Mouse (Mus musculus): ENCODE measurements around the gene Inhbc. TPM values are rescaled to one million over a fixed set of nuclear protein-coding genes. Genes with fewer than 3 reads are reported as not detected.

Inhbc gene
- polyA plus RNA-seq, 1 experiment from 2014 or later = 1.4 TPM

DNA sequence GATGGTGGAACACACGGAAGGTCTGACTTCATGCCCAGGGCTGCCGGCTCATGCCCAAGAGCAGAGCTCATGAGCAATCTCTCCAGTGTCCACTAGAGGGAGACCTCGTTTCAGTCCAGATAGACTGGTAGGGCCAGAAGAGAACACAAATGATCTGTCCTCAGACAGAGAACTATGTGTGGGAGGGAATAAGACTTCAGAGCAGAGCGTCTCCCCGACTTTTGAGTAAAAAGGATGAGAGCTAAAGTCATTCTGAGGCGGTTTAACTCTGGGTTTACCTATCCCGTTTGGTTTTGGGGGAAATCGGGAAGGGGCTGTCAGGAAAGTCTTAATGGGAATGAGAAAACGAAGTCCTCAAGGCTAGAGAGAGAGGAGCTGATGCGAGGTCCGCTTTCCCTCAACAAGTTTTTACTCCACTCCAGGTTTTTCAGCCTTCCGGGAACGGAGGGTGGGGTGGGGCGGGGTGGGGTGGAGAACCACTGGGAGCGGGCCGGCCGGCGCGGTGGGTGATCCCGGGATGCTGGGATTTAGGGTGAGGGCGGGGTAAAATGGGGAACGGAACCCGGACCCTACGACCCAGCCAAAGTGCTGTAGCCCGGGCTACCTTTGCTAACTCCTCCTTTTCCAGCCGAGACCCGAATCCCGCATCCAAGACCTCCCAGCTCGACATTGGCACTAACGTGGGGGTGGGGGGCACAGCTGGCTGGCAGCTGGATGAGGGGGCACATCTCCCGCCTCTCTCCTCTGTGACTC lies 31.1 kb downstream of the Inhbc start:
- H3K9ac ChIP-seq (ENCODE audit: low read depth, low read length) = peak overlapping the region; percentile 34; the same call in 1 of the 2 replicates
- H3K9me3 ChIP-seq (ENCODE audit: control insufficient read depth, low read length) = no peaks in the 10 kb centered on the region
- peak; percentile 80 for ATAC-seq (replicated peaks; ENCODE audit: low FRiP score)
- H3K4me2 ChIP-seq = peak overlapping the region; percentile 95
- peaks cover 22% of the 10 kb centered on the region for H3K4me1 ChIP-seq (replicated peaks; ENCODE audit: control insufficient read depth, insufficient read depth, low read length)
- under 1% methylated on average over 31 of the region's 31 CpGs for WGBS
- H3K36me3 ChIP-seq (ENCODE audit: control insufficient read depth, insufficient read depth, low read length) = peaks cover under 1% of the 10 kb centered on the region; the same call in 1 of the 2 replicates
- peak; percentile 79 for DNase-seq (ENCODE audit: low spot score)
- H3K4me3 ChIP-seq (ENCODE audit: low read depth, low read length) = peak overlapping the region; percentile 55
- H3K27me3 ChIP-seq (replicated peaks; ENCODE audit: control insufficient read depth, insufficient read depth, low read length) = peaks cover 41% of the 10 kb centered on the region
- peak overlapping the region; percentile 64 for H3K27ac ChIP-seq (ENCODE audit: low read depth, low read length)

DNA sequence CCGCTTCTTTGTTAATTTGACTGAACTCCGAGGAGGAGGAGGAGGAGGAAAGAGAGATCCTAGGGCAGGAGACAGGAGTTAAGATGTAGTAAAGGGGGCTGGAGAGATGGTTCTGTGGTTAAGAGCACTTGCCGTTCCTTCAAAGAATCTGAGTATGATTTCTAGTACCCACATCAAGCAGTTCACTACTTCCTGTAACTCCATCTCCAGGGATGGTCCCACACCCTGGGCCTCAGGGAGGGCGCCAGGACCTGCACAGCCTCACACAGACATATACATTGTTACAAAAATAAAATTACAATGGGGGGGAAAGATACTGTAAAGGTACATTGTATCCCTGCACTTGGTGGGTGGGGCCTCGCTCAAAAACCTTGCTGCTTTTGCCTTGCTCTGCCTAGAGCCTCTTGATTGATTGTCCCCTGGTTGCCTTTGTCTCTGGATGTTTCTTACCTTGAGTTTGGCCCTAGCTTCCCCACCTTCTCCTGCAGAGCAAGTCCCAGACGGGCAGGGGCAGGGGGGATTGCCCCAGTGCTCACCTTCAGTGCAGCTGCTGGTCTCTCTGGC lies 32.6 kb downstream of the Inhbc start:
- H3K27me3 ChIP-seq (replicated peaks; ENCODE audit: control insufficient read depth, insufficient read depth, low read length) = peaks cover 41% of the 10 kb centered on the region
- DNase-seq (ENCODE audit: low spot score) = no peak
- H3K9me3 ChIP-seq (ENCODE audit: control insufficient read depth, low read length) = no peaks in the 10 kb centered on the region
- no peak overlapping the region for H3K9ac ChIP-seq (ENCODE audit: low read depth, low read length)
- no peak overlapping the region for H3K4me2 ChIP-seq
- WGBS = 71% methylated on average over 6 of the region's 6 CpGs
- H3K27ac ChIP-seq (ENCODE audit: low read depth, low read length) = no peak overlapping the region
- no peak for ATAC-seq (replicated peaks; ENCODE audit: low FRiP score)
- H3K4me1 ChIP-seq (replicated peaks; ENCODE audit: control insufficient read depth, insufficient read depth, low read length) = peaks cover 22% of the 10 kb centered on the region
- no peak overlapping the region for H3K4me3 ChIP-seq (ENCODE audit: low read depth, low read length)
- H3K36me3 ChIP-seq (ENCODE audit: control insufficient read depth, insufficient read depth, low read length) = peaks cover 3% of the 10 kb centered on the region; the same call in 1 of the 2 replicates

DNA sequence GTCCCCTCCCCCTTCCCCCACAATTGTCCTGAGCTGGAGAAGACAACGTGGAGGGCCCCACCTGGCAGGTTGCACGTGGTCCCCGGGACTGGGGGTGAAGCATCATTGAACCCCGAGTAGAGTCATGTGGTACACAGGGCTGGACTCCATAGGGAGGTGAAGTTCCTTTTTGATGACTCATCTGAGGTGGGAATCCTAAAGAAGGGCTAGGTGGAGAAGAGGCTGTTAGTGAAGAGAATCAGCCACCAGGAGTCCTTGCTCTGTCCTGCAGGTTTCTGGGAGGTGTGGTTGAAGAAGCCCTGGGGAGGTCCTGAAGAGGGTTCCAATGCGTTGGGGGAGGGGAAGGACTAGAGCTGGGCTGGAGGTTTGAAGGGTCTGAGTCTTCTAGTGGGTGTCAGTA lies 33.3 kb downstream of the Inhbc start:
- Histone ChIP-seq H3K4me1 (replicated peaks; ENCODE audit: control insufficient read depth, insufficient read depth, low read length) (peaks cover 18% of the 10 kb centered on the region), H3K4me3 (ENCODE audit: low read depth, low read length) (no peak overlapping the region), H3K36me3 (ENCODE audit: control insufficient read depth, insufficient read depth, low read length) (peaks cover 3% of the 10 kb centered on the region; the same call in 1 of the 2 replicates), H3K9me3 (ENCODE audit: control insufficient read depth, low read length) (no peaks in the 10 kb centered on the region), H3K27me3 (replicated peaks; ENCODE audit: control insufficient read depth, insufficient read depth, low read length) (peaks cover 37% of the 10 kb centered on the region), H3K9ac (ENCODE audit: low read depth, low read length) (no peak overlapping the region), H3K27ac (ENCODE audit: low read depth, low read length) (no peak overlapping the region), H3K4me2 (no peak overlapping the region)
- 59% methylated on average over 5 of the region's 5 CpGs for WGBS
- no peak for ATAC-seq (replicated peaks; ENCODE audit: low FRiP score)
- no peak for DNase-seq (ENCODE audit: low spot score)

DNA sequence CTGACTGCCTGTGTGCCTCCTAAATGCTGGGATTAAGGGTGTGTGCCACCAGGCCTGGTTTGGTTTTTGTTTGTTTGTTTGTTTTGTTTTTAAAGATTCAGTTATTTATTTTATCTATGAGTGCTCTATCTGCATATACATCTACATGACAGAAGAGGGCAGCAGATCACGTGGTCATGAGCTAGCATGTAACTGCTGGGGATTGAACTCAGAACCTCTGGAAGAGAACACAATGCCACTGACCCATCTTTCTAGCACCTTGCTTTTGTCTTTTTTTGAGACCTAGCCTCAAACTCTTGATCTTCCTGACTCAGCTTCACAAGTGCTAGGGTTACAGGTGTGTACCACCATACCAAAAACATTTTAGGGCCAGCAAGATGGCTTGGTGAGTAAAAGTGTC lies 35.0 kb downstream of the Inhbc start:
- H3K9ac ChIP-seq (ENCODE audit: low read depth, low read length) = no peak overlapping the region
- H3K4me1 ChIP-seq (replicated peaks; ENCODE audit: control insufficient read depth, insufficient read depth, low read length) = peaks cover 12% of the 10 kb centered on the region
- H3K36me3 ChIP-seq (ENCODE audit: control insufficient read depth, insufficient read depth, low read length) = peaks cover 3% of the 10 kb centered on the region; the same call in 1 of the 2 replicates
- no peak overlapping the region for H3K27ac ChIP-seq (ENCODE audit: low read depth, low read length)
- H3K9me3 ChIP-seq (ENCODE audit: control insufficient read depth, low read length) = no peaks in the 10 kb centered on the region
- no peak overlapping the region for H3K4me3 ChIP-seq (ENCODE audit: low read depth, low read length)
- DNase-seq (ENCODE audit: low spot score) = no peak
- H3K4me2 ChIP-seq = no peak overlapping the region
- ATAC-seq (replicated peaks; ENCODE audit: low FRiP score) = no peak
- WGBS = 59% methylated on average over 1 of the region's 1 CpGs
- peaks cover 24% of the 10 kb centered on the region for H3K27me3 ChIP-seq (replicated peaks; ENCODE audit: control insufficient read depth, insufficient read depth, low read length)

DNA sequence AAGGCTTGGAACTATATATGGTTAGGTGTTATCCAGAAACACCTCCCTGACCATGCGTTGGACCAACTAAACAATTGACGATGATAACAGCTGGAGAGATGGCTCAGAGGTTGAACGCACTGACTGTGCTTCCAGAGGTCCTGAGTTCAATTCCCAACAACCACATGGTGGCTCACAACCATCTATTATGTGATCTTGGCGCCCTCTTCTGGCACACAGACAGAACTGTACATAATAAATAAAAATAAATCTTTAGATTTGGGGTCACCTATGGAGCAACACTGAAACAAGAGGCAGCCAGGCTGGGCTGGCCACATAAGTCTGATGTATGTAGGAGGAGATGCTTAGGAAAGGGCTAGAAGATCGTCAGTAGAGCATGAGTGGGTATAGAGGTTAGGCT lies 37.1 kb downstream of the Inhbc start:
- H3K9me3 ChIP-seq (ENCODE audit: control insufficient read depth, low read length) = no peaks in the 10 kb centered on the region
- H3K4me3 ChIP-seq (ENCODE audit: low read depth, low read length) = no peak overlapping the region; the same call in 1 of the 2 replicates
- H3K4me2 ChIP-seq = no peak overlapping the region
- H3K4me1 ChIP-seq (replicated peaks; ENCODE audit: control insufficient read depth, insufficient read depth, low read length) = 0 out of 2 replicates have a peak, but pooled peaks cover 3% of the 10 kb centered on the region
- H3K27me3 ChIP-seq (replicated peaks; ENCODE audit: control insufficient read depth, insufficient read depth, low read length) = peaks cover 11% of the 10 kb centered on the region; the same call in 1 of the 2 replicates
- no peak overlapping the region for H3K27ac ChIP-seq (ENCODE audit: low read depth, low read length)
- 51% methylated on average over 5 of the region's 5 CpGs for WGBS
- DNase-seq (ENCODE audit: low spot score) = no peak
- peak; percentile 11; the same call in 1 of the 2 replicates for ATAC-seq (replicated peaks; ENCODE audit: low FRiP score)
- H3K9ac ChIP-seq (ENCODE audit: low read depth, low read length) = no peak overlapping the region
- H3K36me3 ChIP-seq (ENCODE audit: control insufficient read depth, insufficient read depth, low read length) = peaks cover 5% of the 10 kb centered on the region; the same call in 1 of the 2 replicates

DNA sequence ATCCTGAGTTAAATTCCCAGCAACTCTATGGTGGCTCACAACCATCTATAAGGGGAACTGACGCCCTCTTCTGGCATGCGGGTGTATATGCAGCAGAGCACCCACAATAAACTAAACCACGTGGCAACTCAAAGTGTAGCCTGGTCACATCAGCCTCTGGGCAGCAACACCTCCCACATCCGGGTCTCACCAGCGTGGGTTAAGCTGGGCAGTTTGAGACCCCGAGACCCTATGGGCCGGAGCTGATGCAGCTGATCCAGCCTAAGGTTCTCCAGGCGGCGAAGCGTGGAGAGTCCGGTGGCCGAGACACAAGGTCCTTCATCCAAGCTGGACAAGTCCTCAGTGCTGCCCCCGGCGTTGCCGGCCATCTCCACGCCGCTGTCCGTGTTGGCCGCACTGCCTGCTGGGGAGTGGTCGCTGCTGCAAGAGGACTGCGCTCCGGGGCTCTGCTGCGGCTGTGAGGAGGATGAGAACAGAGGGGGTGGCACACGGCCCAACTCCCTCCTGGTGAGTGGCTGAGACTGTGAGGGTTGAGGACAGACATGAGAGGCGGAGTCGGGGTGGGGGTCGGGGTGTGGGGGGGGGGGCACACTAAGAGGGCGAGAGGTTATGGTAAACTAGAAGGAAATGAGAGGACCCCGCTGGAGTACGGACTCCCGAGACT lies 37.9 kb downstream of the Inhbc start:
- Histone ChIP-seq H3K27ac (ENCODE audit: low read depth, low read length) (no peak overlapping the region; the same call in 1 of the 2 replicates), H3K4me2 (peak overlapping the region; percentile 62), H3K9me3 (ENCODE audit: control insufficient read depth, low read length) (no peaks in the 10 kb centered on the region), H3K27me3 (replicated peaks; ENCODE audit: control insufficient read depth, insufficient read depth, low read length) (peaks cover 12% of the 10 kb centered on the region), H3K4me3 (ENCODE audit: low read depth, low read length) (peak overlapping the region; percentile 36), H3K4me1 (replicated peaks; ENCODE audit: control insufficient read depth, insufficient read depth, low read length) (0 out of 2 replicates have a peak, but pooled peaks cover 3% of the 10 kb centered on the region), H3K9ac (ENCODE audit: low read depth, low read length) (0 out of 2 replicates have a peak overlapping the region, but pooled peaks have one; percentile 39), H3K36me3 (ENCODE audit: control insufficient read depth, insufficient read depth, low read length) (peaks cover 5% of the 10 kb centered on the region; the same call in 1 of the 2 replicates)
- ATAC-seq (replicated peaks; ENCODE audit: low FRiP score) = peak; percentile 47
- WGBS = 31% methylated on average over 31 of the region's 31 CpGs
- DNase-seq (ENCODE audit: low spot score) = peak; percentile 53

DNA sequence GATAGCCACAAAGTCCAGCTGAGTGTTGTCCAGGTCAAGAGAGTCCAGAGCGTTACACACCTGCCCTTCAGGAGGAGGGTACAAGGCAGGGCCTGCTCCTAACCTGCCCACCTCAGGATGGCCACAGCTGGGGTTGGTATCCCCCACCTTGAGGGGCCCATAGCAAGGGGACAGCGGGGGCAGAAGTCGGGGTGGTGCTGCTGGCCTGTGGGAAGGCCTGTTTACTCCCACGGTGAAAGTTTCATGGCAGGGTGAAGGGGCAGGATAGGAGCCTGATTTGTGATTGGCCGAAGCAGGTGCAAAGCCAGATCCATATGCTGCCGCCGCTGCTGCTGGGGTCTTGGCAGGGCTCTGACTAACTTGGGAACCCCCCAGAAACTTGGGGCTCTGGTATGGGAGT lies 40.0 kb downstream of the Inhbc start:
- no peak for ATAC-seq (replicated peaks; ENCODE audit: low FRiP score)
- Histone ChIP-seq H3K27me3 (replicated peaks; ENCODE audit: control insufficient read depth, insufficient read depth, low read length) (peaks cover 29% of the 10 kb centered on the region), H3K9ac (ENCODE audit: low read depth, low read length) (no peak overlapping the region), H3K4me3 (ENCODE audit: low read depth, low read length) (no peak overlapping the region), H3K4me2 (no peak overlapping the region), H3K4me1 (replicated peaks; ENCODE audit: control insufficient read depth, insufficient read depth, low read length) (peaks cover 17% of the 10 kb centered on the region), H3K36me3 (ENCODE audit: control insufficient read depth, insufficient read depth, low read length) (peaks cover 5% of the 10 kb centered on the region; the same call in 1 of the 2 replicates), H3K27ac (ENCODE audit: low read depth, low read length) (no peak overlapping the region), H3K9me3 (ENCODE audit: control insufficient read depth, low read length) (no peaks in the 10 kb centered on the region)
- DNase-seq (ENCODE audit: low spot score) = no peak
- WGBS = 77% methylated on average over 7 of the region's 7 CpGs

DNA sequence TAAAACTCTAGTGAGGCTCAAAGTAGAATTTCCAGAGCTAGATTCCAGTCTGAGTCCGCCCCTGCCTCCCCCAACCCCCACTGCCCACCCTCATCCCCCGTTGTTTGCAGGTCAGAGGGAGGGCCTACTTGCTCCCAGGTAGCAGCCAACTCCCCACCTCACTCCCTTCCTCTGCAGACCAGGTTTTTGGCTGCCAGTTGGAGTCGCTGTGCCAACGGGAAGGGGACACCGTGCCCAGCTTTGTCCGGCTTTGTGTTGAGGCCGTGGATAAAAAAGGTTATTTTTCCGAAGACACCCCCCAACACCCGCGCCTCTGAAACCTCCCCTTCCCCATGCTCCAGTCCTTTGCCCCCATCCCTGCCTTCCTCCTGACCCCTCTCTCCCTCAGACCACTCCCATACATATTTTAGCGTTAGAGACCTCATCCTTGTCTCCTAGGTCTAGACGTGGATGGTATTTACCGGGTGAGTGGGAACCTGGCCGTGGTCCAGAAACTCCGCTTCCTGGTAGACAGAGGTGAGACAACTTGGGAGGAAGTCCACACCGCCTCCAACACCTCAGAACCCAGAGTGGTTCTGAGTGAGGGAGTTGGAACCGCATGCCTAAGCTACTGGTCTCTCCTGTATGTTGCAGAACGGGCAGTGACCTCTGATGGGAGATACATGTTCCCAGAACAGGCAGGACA lies 42.6 kb downstream of the Inhbc start:
- H3K4me1 ChIP-seq (replicated peaks; ENCODE audit: control insufficient read depth, insufficient read depth, low read length) = peaks cover 37% of the 10 kb centered on the region
- H3K36me3 ChIP-seq (ENCODE audit: control insufficient read depth, insufficient read depth, low read length) = peaks cover 3% of the 10 kb centered on the region; the same call in 1 of the 2 replicates
- no peak overlapping the region for H3K27ac ChIP-seq (ENCODE audit: low read depth, low read length)
- ATAC-seq (replicated peaks; ENCODE audit: low FRiP score) (no peak), DNase-seq (ENCODE audit: low spot score) (no peak)
- no peaks in the 10 kb centered on the region for H3K9me3 ChIP-seq (ENCODE audit: control insufficient read depth, low read length)
- peaks cover 29% of the 10 kb centered on the region for H3K27me3 ChIP-seq (replicated peaks; ENCODE audit: control insufficient read depth, insufficient read depth, low read length)
- WGBS = 68% methylated on average over 18 of the region's 18 CpGs
- H3K4me3 ChIP-seq (ENCODE audit: low read depth, low read length) = peak overlapping the region; percentile 70
- no peak overlapping the region for H3K9ac ChIP-seq (ENCODE audit: low read depth, low read length)
- peak overlapping the region; percentile 97 for H3K4me2 ChIP-seq

All from liver, embryonic 11.5 days (tissue).